Mouse (Mus musculus): ENCODE results near the gene Ano10.
"Not testable (repeated sequence)": the region's sequence is repeated elsewhere in the genome, so short reads cannot be mapped to it uniquely, and the experiment has no call there.

DNA sequence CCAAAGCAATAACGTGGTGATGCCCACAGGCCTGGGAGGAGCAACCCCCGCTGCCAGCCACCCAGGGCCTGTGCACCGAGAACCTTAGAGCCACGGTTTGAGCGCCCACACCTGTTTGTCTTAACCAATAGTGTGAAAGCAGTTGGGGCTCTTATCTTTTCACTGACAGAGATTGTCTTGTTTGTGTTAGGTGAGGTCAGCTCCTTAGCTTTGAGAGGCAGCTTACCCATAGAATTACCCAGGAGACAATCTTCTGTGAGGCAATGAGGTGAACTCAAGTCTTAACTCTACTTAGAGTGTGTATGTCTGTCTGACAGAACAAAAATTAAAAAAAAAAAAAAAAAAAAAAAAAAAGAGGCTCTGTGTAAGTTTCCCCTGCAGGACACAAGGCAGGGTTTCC, 126.5 kb downstream of the Ano10 start:
- not testable (repeated sequence) for TF ChIP-seq POLR2A (IDR thresholded peaks at IDR 0.05; ENCODE audit: insufficient read depth, low read length); CTCF (IDR thresholded peaks at IDR 0.05; ENCODE audit: low read depth, low read length)
